Mouse (Mus musculus): ENCODE measurements around the gene Hs6st3. TPM values are rescaled to one million over a fixed set of nuclear protein-coding genes. Genes with fewer than 3 reads are reported as not detected.

Gene Hs6st3
- polyA plus RNA-seq, 1 experiment = 0.44 TPM

DNA sequence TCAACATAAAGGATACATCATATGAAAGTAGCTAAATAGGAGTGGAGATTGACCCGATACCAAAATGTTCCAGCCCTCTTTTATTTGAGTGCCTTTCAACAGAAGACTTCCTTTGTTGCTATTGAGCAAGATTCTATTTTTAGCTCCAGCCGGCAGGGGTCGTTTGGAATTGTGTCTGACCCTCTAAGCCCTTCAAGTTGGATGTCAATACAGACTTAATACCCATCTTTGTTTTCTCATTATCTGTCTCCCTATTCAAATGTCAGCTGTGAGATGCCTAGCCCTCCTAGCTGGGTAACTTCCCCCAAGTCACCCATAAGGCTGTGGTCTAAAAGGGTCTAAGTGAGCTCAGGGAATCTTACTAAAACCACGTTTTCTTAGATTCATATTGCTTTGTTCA is 312.3 kb downstream of the Hs6st3 start:
- H3K4me3 ChIP-seq (ENCODE audit: control insufficient read depth, low read depth, low read length) = no peak overlapping the region
- no peak overlapping the region for H3K27ac ChIP-seq (ENCODE audit: control insufficient read depth, insufficient read depth, low read depth, low read length)
- H3K36me3 ChIP-seq (ENCODE audit: control insufficient read depth, insufficient read depth, low read length) = no peaks in the 10 kb centered on the region
- H3K27me3 ChIP-seq (ENCODE audit: control insufficient read depth, insufficient read depth, low read length) = no peaks in the 10 kb centered on the region
- H3K4me1 ChIP-seq (ENCODE audit: control insufficient read depth, insufficient read depth, low read length) = no peaks in the 10 kb centered on the region
- TF ChIP-seq CTCF (IDR thresholded peaks at IDR 0.05; ENCODE audit: control insufficient read depth, insufficient read depth, insufficient replicate concordance, low read depth, low read length) (no peak), POLR2A (IDR thresholded peaks at IDR 0.05; ENCODE audit: control insufficient read depth, low read depth, low read length) (no peak)

DNA sequence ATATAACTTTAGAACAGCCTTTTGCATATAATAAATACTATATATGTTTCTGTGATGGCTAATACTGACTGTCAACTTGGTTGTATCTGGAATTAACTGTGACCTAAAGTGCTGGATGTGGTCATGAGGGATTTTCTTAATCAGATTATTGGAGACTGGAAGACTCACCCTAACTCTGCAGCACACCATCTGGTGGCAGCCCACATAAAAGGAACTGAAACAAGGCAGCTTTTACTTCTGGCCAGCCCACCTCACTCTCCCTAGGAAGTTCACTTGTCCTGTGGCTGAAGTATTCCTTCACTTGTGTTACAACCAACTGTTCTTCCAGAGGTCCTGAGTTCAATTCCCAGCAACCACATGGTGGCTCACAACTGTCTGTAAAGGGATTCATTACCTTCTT is 313.5 kb downstream of the Hs6st3 start:
- Histone ChIP-seq H3K4me1 (ENCODE audit: control insufficient read depth, insufficient read depth, low read length) (no peaks in the 10 kb centered on the region), H3K27me3 (ENCODE audit: control insufficient read depth, insufficient read depth, low read length) (no peaks in the 10 kb centered on the region), H3K27ac (ENCODE audit: control insufficient read depth, insufficient read depth, low read depth, low read length) (no peak overlapping the region), H3K36me3 (ENCODE audit: control insufficient read depth, insufficient read depth, low read length) (no peaks in the 10 kb centered on the region), H3K4me3 (ENCODE audit: control insufficient read depth, low read depth, low read length) (no peak overlapping the region)
- TF ChIP-seq POLR2A (IDR thresholded peaks at IDR 0.05; ENCODE audit: control insufficient read depth, low read depth, low read length) = no peak

DNA sequence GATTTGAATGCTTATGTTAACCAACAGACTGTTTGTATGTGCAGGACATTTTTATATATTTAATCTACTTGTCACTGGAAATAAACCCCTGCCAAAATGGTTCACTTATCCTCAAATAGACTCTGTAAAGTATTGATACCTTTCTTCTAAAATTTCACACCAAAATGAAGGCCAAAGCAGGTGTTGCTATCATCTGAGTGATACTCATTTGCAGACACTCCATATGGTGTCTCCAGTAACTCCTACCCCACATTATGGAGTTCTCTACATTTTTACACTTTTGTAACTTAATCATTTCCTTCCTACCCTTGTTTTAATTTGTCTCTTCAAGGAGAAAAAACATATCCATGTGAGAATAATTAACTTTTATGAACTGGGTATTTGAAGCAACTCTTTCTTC is 314.2 kb downstream of the Hs6st3 start:
- Histone ChIP-seq H3K4me1 (ENCODE audit: control insufficient read depth, insufficient read depth, low read length) (no peaks in the 10 kb centered on the region), H3K27ac (ENCODE audit: control insufficient read depth, insufficient read depth, low read depth, low read length) (no peak overlapping the region), H3K4me3 (ENCODE audit: control insufficient read depth, low read depth, low read length) (no peak overlapping the region), H3K36me3 (ENCODE audit: control insufficient read depth, insufficient read depth, low read length) (no peaks in the 10 kb centered on the region), H3K27me3 (ENCODE audit: control insufficient read depth, insufficient read depth, low read length) (no peaks in the 10 kb centered on the region)
- no peak for TF ChIP-seq CTCF (IDR thresholded peaks at IDR 0.05; ENCODE audit: control insufficient read depth, insufficient read depth, insufficient replicate concordance, low read depth, low read length)
- no peak for TF ChIP-seq POLR2A (IDR thresholded peaks at IDR 0.05; ENCODE audit: control insufficient read depth, low read depth, low read length)

DNA sequence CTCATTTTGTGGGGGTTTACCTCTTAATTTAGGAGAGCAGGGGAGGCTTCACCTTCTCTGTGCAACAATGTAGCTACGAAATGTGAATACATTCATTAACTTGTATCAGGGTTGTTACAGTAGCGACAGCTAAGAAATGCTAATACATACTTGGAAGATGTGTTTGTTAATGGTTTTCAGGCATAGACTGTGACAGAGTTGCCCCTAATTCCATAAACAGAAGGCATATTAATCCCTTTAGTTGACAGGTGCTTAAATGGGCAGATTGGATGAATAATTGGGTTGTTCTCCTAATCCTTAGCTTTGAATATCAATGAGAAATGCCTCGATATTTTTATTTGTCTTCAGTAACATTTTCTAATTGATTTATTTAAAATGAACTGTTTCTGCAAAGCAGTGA is 314.7 kb downstream of the Hs6st3 start:
- Histone ChIP-seq H3K4me3 (ENCODE audit: control insufficient read depth, low read depth, low read length) (no peak overlapping the region), H3K27me3 (ENCODE audit: control insufficient read depth, insufficient read depth, low read length) (no peaks in the 10 kb centered on the region), H3K27ac (ENCODE audit: control insufficient read depth, insufficient read depth, low read depth, low read length) (no peak overlapping the region), H3K36me3 (ENCODE audit: control insufficient read depth, insufficient read depth, low read length) (no peaks in the 10 kb centered on the region), H3K4me1 (ENCODE audit: control insufficient read depth, insufficient read depth, low read length) (no peaks in the 10 kb centered on the region)
- TF ChIP-seq POLR2A (IDR thresholded peaks at IDR 0.05; ENCODE audit: control insufficient read depth, low read depth, low read length) = no peak
- TF ChIP-seq CTCF (IDR thresholded peaks at IDR 0.05; ENCODE audit: control insufficient read depth, insufficient read depth, insufficient replicate concordance, low read depth, low read length) = no peak

DNA sequence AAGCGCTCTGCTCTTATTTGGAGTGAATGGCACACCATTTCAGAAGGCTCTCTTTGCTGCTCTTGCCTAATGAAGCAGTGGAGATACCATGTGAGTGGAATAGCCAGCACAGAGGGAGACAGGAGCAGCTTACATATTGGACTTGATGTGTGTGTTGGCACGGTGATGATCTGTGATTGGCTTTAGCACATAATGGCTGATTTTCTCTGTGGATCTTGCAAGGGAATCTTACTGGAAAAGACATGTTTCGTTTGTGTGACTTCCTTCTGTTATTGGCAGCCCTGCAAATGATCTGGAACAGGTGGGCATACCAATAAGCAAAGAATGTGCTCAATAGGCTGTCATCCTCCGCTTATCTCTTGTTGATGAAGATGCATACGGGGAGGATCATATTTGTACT is 326.2 kb downstream of the Hs6st3 start:
- no peaks in the 10 kb centered on the region for H3K36me3 ChIP-seq (ENCODE audit: control insufficient read depth, insufficient read depth, low read length)
- TF ChIP-seq CTCF (IDR thresholded peaks at IDR 0.05; ENCODE audit: control insufficient read depth, insufficient read depth, insufficient replicate concordance, low read depth, low read length) = no peak
- no peak for TF ChIP-seq POLR2A (IDR thresholded peaks at IDR 0.05; ENCODE audit: control insufficient read depth, low read depth, low read length)

DNA sequence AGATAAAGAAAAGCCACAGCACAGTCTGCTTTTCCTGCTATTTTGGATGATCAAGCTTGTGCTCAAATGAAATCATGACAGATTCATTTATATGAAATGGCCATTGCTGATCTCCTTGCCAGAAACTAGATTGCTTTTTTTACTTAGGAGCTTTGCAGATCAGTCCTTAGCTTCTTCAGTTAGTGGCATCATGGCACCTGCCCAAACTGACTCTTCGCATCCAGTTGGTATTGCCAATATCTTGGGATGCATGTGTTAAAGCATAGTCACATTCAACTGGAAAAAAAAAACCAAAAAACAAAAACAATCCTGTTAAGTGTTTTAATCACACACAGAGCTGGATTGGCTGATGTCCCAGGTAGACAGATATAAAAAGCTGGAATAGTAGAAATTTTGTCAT is 326.7 kb downstream of the Hs6st3 start:
- TF ChIP-seq POLR2A (IDR thresholded peaks at IDR 0.05; ENCODE audit: control insufficient read depth, low read depth, low read length) (no peak), CTCF (IDR thresholded peaks at IDR 0.05; ENCODE audit: control insufficient read depth, insufficient read depth, insufficient replicate concordance, low read depth, low read length) (no peak)
- Histone ChIP-seq H3K4me3 (ENCODE audit: control insufficient read depth, low read depth, low read length) (no peak overlapping the region), H3K27me3 (ENCODE audit: control insufficient read depth, insufficient read depth, low read length) (no peaks in the 10 kb centered on the region), H3K36me3 (ENCODE audit: control insufficient read depth, insufficient read depth, low read length) (no peaks in the 10 kb centered on the region), H3K27ac (ENCODE audit: control insufficient read depth, insufficient read depth, low read depth, low read length) (no peak overlapping the region), H3K4me1 (ENCODE audit: control insufficient read depth, insufficient read depth, low read length) (no peaks in the 10 kb centered on the region)

More for the DNA sequence above, 326.2 kb downstream of the Hs6st3 start:
- Histone ChIP-seq H3K27me3 (ENCODE audit: control insufficient read depth, insufficient read depth, low read length) (no peaks in the 10 kb centered on the region), H3K4me3 (ENCODE audit: control insufficient read depth, low read depth, low read length) (no peak overlapping the region), H3K27ac (ENCODE audit: control insufficient read depth, insufficient read depth, low read depth, low read length) (no peak overlapping the region), H3K4me1 (ENCODE audit: control insufficient read depth, insufficient read depth, low read length) (no peaks in the 10 kb centered on the region)

DNA sequence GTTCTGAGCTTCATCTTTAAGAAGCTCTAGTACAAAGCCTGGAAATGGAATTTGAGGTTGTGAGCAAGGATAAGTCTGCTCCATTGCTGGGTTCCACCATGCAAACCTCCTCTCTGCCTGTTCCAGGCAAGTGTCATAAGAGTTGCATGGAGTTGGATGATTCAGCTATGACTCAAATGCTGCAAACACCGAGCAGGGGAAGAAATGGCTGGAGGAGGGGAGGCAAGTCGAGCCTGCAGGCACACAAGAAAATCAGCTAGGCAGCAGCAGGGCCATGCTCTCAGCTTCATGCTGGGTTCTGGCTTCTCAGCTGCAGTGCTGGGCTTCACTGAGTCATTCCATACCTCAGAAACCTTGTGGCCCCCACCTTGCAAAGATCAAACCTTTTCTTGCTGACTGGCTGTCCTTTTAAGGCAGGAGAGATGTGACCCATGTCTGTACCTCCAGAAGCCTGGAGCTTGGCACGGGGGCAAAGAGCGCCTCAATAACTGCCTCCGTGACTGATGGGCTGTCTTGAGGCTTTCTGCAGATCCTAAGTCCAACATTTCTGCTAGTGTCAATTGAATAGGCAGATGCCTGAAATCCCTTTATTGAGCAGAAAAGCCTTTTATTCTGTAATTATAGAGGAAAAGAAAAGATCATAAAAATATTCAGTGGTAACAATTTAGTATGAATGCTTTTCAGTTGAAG is 328.9 kb downstream of the Hs6st3 start:
- H3K4me3 ChIP-seq (ENCODE audit: control insufficient read depth, low read depth, low read length) = no peak overlapping the region
- H3K27me3 ChIP-seq (ENCODE audit: control insufficient read depth, insufficient read depth, low read length) = no peaks in the 10 kb centered on the region
- no peak for TF ChIP-seq CTCF (IDR thresholded peaks at IDR 0.05; ENCODE audit: control insufficient read depth, insufficient read depth, insufficient replicate concordance, low read depth, low read length)
- TF ChIP-seq POLR2A (IDR thresholded peaks at IDR 0.05; ENCODE audit: control insufficient read depth, low read depth, low read length) = no peak
- no peaks in the 10 kb centered on the region for H3K4me1 ChIP-seq (ENCODE audit: control insufficient read depth, insufficient read depth, low read length)
- H3K36me3 ChIP-seq (ENCODE audit: control insufficient read depth, insufficient read depth, low read length) = no peaks in the 10 kb centered on the region
- H3K27ac ChIP-seq (ENCODE audit: control insufficient read depth, insufficient read depth, low read depth, low read length) = no peak overlapping the region

DNA sequence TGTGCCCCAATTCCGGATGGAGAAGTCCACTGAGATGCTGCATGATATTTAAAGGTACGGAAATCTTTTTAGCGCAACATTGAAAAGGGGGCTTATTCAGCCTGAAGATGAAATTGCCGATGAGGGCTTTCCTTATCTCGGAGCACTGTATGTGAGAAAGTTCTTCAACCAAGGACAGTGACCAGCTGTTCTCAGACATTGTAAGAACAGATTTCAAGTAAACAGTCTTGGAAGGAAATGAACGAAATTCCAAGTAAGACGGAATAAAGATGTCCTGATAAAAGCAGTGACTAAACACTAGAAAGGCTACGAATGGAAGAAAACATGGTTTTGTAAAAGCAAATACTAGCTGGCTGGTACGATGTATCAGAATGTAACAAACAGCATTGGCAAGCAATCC is 338.4 kb downstream of the Hs6st3 start:
- H3K27me3 ChIP-seq (ENCODE audit: control insufficient read depth, insufficient read depth, low read length) = no peaks in the 10 kb centered on the region
- H3K4me1 ChIP-seq (ENCODE audit: control insufficient read depth, insufficient read depth, low read length) = no peaks in the 10 kb centered on the region
- H3K27ac ChIP-seq (ENCODE audit: control insufficient read depth, insufficient read depth, low read depth, low read length) = no peak overlapping the region
- H3K4me3 ChIP-seq (ENCODE audit: control insufficient read depth, low read depth, low read length) = no peak overlapping the region
- no peaks in the 10 kb centered on the region for H3K36me3 ChIP-seq (ENCODE audit: control insufficient read depth, insufficient read depth, low read length)
- no peak for TF ChIP-seq CTCF (IDR thresholded peaks at IDR 0.05; ENCODE audit: control insufficient read depth, insufficient read depth, insufficient replicate concordance, low read depth, low read length)
- no peak for TF ChIP-seq POLR2A (IDR thresholded peaks at IDR 0.05; ENCODE audit: control insufficient read depth, low read depth, low read length)
